Mouse (Mus musculus): ENCODE measurements around the gene Ucn3.
"Not testable (repeated sequence)": the region's sequence is repeated elsewhere in the genome, so short reads cannot be mapped to it uniquely, and the experiment has no call there.

Gene Ucn3

DNA sequence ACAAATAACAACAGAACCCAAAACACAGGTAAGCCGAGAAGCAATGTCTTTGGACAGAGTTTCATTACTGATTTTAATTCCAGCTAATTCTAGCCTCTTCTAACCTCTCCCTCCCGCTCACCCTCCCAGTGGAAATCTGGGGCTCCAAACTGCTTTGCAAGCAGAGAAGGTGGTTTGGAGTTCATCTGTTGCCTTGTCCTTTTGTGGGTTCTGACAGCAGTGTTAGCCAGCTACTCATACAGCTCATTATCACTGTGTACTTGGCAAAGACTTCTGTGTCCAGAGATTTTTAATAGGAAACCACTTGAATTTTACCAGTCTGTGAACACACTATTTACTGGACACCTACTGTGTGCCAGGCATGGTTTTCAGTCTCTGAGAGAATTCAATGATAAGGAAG, at the start of gene Ucn3:
Gene Ucn3 (minus strand): TSS at position 101 of the 400 bp plus-strand sequence.
- no peak for DNase-seq

DNA sequence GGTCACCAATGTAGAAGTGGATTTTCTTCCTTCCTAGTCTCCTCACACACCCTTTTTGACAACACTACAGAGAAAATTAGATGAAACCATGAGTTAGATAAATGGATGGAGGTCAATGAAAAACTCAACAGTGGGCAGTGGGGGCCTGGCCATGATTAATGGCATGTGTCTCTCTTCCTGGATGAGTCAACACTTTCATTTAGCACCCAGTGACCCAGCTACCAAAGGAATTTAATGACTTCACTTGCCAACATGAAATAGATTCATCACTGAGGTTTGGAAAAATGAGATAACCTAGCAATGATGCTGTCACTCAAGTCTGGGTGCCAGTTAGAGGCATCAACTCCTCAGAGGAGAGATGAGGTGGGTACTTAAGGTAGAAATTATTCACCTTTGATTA, 46.9 kb upstream of the Ucn3 start:
- DNase-seq, result no peak

DNA sequence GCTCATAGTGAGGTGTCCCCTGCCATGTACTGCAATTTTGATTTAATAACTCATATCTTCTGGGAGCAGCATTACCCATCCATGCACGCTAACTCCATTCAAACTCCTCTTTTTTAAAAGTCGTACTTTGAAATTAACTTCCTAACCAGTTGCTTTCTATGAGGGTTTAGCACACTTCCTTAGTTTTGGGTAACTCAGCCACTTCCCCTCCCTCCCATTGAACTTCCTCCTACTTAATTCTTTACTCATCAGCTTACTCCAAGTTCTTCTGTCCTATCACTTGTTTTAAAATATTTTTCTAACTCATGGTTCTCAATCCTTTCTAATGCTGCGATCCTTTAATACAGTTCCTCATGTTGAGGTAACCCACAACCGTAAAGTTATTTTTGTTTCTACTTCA, 23.7 kb upstream of the Ucn3 start:
- no peak for DNase-seq

DNA sequence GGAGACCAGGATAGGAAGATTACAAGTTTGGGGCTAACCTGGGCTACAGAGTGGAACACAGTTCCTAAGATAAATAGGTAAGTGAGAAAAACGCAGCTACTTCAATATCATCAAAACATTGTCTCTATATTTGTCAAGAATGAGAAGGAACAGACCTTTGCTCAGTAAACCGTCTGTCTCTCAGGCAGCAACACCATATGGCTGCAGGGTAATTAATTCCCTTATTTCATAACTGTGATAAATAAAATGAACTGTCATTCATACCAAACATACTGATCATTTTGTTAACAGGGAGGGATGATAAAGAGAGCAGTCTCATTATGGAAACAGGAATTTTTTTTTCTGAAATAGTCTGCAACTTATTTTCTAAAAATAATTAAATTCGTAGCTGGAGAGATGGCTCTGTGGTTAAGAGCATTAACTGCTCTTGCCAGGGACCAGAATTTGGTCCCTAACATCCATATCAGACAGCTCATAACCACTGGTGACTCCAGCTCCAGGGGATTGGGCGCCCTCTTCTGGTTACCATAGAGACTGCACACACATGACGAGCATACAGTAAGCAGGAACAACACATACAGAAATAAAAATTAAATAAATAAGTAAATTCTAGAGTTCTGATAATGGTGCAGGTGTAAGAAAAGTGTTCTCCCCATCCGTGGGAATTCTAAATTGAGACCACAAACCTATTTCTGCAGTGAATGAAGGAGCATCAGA, 6.2 kb upstream of the Ucn3 start:
- no peak for DNase-seq

DNA sequence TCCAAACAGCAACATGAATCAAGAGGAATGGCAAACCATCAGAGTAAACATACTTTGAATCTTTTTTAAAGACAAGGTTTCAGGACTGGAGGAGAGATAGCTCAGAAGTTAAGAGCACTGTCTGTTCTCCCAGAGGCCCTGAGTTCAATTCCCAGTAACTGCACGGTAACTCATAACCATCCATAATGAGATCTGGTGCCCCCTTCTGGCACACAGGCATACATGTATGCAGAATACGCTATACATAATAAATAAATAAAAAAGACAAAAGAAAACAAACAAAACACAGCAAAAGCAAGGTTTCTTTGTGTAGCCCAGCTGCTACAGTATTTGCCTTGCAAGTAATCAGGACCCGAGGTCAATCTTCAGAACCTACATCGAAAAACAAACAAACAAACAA, 4.3 kb upstream of the Ucn3 start:
- DNase-seq, result no peak

DNA sequence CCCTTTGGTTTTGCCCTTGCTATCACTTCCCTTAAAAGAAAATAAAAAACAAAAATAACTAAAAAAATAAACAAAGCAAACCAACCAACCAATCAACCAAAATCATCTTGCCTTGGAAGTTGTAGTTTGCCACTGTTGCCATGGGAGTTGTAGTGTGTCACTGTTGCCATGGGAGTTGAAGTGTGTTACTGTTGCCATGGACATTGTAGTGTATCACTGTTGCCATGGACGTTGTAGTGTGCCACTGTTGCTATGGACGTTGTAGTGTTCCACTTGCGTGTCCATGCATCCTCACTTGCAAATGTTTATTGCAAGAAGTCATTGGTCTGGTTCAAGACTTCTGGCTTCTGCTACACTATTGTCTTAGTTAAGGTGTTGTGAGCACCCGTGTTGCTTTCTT, 2.1 kb upstream of the Ucn3 start:
- DNase-seq, result no peak

DNA sequence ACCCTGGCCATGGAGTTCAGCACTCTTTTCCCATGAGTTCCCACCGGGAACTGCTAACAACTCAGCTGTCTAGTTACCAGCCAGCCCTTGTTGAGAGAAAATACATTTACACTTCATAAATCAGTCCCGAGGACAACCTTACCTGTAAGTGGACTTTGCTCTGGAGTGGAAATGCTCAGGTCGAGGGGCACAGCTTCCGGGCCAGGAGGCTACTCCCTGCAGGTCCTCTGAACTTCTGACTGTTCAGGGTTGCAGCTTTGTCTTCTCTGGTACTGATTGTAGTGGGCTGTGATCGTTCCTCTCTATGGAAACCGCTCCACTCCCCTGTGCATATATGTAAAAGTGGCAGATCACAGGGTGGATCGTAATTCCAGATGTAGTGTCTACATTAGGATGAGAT, 450 bp downstream of the Ucn3 start:
- no peak for DNase-seq

DNA sequence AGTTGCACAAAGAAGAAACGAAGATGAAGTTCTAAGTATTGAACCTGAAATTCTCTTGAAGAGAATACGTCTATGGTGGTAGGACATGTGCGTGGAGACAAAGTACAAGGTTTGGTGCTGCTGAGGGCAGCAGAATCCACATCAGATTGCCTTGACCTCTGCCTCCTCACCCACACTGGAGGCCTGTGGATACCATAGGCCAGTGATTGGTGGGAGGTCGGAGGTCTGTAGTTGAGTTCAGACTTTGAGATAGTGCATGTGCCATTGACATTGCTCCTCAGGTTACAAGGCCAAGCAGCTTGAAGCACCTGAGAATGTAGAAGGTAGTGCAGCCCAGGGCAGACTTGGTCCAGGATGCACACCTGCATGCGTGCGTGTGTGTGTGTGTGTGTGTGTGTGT, 19.1 kb downstream of the Ucn3 start:
- DNase-seq, result no peak

DNA sequence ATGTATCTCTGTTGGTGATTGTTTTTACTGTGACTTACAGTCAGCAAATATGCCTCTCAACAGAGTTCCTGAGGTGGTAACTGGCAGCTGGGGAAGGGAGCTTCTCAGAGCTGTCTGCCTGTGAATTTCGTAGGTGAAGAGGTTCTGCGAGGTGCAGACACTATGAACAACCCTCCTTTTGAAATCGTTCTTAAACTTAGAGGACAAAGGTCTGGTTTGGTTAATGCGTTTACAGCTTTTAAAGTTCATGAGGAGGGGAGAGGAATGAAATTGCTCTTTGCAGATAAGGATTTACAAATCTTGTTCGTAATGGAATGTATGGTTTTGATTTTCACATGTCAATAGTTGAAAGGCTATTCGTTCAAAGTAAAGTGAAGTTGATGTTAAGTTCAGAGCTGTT, 19.5 kb downstream of the Ucn3 start:
- DNase-seq, result no peak

DNA sequence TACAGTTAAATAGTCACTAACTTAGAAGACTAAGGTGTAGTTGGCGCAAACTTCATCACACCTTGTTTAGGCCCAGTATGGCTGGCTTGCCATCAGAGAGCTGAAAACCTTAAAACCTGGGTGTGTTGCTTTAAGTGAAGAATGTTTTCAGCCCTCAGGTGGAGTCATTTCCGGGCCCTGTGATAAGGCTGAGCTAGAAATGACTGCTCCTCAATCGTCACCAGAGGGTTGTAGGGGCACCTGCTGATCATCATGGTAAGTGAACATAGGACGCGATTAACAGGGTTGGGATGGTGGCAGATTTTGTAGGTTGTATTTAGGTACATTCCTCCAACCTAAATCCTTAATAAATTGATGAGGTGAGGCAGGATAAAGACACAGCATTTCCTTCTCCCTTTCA, 20.7 kb downstream of the Ucn3 start:
- DNase-seq, result no peak

DNA sequence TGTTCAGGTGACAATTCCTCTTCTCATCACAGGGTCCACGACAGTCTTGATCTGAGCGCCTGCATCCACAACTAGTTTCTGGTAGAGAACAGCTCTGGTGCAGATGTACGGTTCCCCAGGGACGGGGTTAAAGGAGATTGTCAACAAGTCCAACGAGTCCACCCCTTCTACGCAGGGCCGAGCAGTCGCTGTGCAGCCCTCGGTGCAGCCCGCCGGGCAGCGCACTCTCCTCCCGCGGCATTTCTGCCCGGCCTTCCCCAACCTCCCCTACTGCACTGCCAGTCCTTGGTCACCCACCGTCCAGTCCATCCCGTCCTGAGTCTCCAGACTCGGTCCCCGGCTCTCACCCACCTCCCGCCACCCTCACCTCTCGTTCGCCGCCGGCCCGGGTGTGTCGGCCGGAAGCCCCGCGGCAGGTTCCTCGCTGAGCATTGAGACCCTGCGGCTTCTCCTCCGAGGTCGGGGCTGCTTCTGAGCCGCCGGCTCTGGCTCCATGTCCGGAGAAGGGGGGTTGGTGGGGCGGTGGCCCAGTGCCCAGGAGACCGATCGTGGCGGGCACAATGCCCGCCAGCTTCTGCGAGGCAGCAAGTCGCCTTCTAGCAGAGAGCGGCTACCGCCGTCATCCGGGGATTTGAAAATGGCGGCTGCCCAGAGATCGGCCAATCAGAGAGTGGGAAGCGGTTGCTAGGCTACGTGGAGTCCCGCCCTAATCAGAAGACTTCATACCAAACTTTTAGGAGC, 27.4 kb downstream of the Ucn3 start, which contains the start of the genes Net1 and Tubal3:
Gene Net1 (minus strand): TSS at position 650 of the 741 bp plus-strand sequence.
Gene Tubal3 (plus strand): TSS at position 704 of the 741 bp plus-strand sequence.
- DNase-seq, result peak; percentile 86

DNA sequence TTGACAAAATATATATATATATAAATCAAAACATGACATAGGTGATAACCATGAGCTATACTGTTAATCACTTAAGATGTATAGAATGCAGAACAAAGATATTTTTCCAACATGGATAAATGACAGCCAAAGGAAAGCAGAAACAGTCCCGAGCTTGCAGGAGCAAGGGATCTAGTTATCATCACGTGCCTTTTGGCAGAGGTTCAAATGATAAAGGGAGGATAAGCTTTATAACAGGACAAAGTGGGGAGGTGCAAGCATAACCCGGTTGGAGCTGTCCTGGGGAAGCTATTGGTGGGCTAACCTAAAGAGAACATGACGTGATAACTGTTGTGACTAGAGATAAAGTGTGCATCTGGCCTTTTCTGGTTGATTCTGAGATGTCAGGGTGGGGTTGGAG, 31.6 kb downstream of the Ucn3 start:
- no peak for DNase-seq

DNA sequence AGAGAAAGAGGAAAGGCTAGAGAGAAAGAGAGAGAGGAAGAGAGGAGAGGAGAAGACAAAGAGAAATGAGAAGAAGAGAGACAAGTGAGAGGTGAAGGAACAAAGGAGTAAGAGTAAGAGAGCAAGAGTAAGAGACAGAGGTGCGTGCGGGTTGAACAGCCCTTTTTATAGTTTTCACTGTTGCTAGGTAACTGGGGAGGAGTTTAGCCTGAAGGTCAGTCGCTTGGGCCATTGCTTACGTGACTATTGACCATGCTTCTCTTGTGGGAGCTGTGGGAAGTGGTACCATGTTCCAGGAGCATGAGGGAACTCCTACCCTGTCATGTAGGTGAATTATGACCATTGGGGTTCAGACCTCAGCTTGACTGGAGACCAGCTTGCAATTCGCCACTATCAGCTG, 34.8 kb downstream of the Ucn3 start:
- DNase-seq, result no peak

DNA sequence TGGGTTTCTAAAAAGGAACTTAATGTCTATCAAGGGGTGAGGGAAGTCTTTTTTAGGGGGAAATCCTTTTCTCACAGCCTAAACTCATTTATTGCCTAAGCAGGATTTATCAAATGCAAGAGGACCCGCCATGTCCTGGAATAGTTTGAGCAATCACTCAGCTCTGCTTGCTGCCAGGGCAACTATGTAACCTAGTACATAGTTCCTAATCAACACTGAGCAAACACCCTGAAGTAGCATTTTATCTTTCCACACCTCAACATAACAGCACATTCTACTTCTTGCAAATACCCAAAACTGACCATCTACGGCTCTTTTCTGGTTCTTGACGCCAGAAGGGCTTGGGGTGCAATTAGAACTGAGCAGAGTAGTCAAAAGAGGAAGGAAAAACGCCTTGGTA, 36.9 kb downstream of the Ucn3 start:
- no peak for DNase-seq

DNA sequence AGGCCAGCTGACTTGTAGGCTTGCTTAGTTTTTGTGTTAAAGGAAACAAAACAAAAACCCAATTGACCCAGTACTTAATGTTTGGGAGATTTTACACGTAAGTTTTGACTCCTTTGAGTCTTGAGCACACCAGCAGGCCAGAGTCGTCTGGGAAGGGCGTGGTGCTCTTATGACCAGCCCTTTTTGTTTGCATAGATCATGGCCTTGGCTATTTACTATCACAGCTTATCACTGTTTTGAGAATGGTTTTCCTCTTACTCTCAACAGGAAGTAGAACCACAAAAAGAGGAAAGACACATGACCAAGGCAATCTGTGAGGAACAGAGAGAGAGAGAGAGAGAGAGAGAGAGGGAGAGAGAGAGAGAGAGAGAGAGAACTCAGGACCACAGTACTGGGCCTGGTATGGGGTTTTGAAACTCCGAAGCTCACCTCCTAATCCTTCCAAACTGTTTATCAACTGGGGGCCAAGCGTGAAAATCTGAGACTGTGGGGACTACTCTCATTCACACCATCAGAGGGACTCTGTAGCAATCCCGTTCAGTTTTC, 37.9 kb downstream of the Ucn3 start:
- DNase-seq, result no peak

DNA sequence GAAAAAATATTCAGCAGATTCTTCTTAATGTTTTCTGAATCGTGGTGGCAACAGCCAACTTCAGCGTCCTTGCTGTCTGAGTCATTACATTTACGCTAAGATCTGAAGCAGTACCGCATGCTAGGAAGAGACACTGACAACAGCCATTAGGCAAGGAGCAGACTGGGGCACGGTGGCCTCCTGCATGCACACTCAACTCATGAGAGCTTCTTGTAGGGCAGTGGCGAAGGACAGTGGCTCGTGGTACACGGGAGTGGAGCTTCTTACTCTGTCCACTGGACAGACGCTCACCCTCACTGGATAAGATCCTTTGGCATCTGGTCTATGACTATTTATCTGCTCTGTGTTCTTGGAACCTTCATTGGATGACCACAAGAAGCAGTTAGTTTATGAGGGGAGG, 45.8 kb downstream of the Ucn3 start:
- no peak for DNase-seq

DNA sequence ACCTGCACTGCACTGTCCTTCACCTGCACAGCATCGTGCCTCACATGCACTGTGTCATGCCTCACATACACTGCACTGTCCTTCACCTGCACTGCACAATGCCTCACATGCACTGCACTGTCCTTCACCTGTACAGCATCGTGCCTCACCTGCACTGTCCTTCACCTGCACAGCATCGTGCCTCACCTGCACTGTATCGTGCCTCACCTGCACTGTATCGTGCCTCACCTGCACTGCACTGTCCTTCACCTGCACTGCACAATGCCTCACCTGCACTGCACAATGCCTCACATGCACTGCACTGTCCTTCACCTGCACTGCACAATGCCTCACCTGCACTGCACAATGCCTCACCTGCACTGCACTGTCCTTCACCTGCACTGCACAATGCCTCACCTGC, 46.9 kb downstream of the Ucn3 start:
- not testable (repeated sequence) for DNase-seq

DNA sequence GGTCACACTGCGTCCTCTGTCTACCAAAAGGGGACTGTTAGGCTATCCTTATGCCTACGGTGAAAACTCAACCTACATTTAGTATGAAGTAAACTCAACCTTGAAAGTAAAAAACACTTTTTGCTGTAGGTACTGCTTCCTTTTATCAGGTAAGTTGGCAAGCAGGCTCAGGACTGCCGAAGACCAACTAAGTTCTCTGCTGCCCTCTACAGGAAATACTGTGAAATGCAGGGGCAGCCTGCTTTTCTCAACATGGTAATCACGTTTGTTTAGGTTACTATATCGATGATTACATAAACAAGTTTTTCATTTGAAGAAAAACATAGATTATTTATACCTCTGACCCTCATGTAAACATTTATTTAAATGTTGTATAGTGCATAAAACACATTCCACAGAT, 48.2 kb downstream of the Ucn3 start:
- DNase-seq, result peak; percentile 74

DNA sequence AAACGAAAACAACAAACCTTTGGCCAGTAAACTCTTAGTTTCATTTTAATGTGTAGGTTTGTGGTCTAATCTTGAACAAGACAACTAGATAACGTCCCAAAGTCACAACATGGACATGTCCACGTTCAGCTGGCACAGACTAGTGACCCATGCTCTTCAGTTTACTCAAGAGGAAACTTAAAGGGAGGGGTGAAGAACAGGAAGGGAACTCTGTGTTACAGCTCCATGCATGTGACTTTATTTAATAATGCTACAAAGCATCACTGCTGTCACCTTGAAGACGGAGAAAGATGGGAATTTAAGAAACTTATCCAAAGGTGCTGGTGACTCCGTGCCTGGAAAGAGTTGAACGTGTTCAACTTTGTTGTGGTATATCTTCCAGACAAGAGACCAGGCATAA, 49.1 kb downstream of the Ucn3 start:
- DNase-seq, result no peak

DNA sequence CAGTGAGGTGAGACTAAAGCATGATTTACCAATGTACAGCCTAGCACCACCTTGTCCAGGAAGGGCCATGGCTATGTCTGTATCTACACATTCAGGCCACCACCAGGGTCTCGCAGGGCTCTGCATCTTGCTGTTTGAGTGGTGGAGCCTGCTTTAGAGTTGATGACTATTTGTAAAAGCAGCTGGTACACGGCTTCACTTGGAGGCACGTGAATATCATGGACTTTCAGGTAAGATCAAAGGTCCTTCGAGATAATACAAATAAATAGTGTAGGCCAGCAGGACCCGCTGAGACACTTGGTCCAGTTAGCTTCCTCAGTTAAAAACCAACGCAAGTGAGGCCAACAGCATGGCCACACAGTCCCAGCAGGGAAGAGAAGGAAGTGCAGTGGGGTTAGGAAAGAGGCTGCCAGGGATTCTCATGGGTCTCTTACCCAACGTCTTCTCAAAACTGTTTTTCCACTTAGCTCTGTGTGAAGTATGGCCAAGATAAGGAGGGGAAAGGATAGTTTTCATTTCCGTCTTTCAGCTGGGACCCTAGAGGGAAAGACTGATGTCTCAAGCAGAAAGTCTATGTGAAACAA, 49.7 kb downstream of the Ucn3 start:
- no peak for DNase-seq

DNA sequence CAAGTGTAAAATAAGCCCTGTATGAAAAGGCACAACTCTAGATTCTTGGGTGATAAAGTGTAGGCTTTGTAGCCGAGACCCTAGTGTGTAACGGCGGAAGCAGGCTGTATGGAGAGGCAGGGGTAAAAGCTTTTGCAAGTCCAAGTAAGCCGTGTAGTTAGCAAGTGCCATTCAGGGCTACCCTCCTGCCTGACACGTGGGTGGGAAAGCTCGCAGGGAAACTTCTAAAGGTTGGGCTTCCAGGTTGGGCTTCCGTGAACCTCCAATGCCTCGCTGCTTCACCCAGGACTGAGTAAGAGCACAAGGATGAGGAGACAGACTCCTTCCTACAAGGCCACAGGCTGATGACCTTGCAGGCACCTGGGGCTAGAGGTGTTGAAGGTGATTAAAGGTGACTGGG, 50.6 kb downstream of the Ucn3 start:
- no peak for DNase-seq

DNA sequence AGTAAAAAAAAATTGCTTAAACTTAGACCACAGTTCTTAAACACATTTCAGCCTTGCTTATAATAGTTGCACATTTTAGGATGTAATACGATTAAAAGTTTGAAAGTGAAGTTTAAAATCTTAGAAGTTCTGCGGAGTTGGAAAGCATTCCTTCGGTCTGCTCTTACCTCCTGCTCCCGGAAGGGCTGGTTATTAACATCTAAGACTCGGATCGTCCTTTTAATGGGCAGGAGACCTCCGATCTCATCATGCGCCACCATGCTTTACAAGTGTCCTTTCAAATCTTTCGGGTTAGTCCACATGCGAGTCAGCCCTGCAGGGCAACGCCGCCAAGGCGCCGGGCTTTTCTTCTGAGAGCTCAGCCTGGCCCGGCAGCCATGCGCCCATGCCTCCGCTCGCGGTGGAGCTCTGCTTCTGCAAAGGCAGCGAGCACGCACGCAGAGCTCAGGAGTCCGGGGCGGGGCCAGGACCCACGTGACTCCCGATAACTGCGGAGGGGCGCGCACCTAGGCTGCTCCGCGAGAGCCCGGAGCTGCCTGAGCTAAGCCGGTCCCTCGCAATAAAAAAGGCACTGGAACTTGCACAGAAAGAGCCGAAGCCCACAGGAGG, 51.9 kb downstream of the Ucn3 start:
- peak; percentile 92 for DNase-seq

DNA sequence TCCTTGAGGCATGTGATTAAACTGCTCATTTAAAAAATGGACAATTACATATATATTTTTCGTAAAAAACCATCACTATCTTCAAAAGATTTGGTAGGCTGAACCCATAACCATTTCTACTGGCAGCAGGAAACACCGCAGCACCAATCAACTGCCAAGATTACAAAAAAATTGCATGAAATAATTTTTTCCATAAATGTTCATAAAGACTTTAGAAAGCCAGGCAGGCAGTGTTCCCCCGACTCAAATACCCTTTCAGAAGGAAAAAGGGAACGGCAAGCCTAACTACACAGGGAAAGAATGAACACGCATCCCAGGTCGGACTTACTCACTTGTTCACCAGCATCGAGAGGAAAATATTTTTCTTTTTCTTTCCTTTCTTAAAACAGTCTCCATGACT, 52.5 kb downstream of the Ucn3 start:
- no peak for DNase-seq

All from right cerebral cortex, adult 18-20 months (tissue).